Mouse (Mus musculus) ES-CJ7 (cell line): ENCODE measurements at regions not wholly inside any gene's neighbourhood (a gene's known extent, or its start where the extent isn't known, plus 50 kb on each side); places are given as distances from the start of the nearest gene placed in this dataset.

Experiments
- DNase-seq: peaks from one replicate; pipeline ENCODE4 v3.0.0; 2011; ENCODE audit warnings: low read depth, low spot score

DNA sequence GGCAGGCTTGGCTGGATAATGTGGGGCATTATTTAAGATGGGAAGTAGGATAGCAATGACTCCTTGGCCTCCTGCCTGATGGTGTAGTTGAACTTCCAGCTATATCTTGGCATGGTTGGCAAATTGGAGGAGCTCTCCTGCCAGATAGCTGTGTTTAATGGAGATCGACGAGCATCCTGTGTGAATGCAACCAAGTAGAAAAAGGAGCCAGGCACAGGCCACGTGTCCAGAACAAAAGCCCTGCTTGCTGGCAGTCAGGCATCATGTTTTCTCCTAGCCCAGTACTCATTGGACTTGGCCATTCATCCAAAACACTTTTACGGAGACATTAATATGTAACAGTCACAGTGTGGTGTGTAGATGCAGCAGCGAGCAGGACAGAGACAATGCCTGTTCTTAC, 211.8 kb upstream of the 9630041A04Rik start:
- no peak for DNase-seq

DNA sequence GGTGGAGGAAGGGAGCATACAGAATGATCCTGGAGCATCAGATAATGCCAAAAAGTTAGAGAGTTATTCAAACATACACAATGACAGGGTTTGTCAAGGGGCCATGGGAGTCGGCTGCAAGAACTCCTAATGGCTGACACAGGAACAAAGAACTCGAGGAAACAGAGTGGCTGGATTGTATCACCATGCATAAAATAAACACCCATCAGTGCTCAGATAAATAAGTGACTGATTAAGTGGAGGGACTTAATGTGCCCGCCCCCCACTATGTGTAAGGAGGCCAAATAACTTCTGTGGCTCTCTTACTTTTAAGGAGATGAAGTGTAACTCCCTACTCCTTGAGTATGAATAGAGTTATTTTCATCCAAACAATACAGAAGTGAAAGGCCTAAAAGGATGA, 220.1 kb upstream of the 9630041A04Rik start:
- DNase-seq, result no peak

DNA sequence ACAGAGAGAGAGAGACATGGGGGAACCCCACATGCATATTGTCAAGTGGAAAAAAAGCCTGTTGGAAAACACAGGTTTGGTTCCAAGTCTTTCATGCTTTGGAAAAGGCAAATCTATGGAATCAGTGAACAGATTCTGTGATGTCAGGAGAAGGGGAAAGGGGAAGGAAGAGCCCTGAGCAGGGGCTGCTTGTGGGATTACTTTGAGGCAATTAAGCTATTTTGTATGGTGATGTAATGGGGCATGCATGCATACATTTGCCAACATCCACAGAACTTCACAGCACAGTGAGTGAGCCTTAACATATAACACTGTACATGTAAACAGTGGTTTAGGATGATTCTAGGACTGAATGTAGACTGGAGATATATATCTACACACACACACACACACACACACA, 221.0 kb upstream of the 9630041A04Rik start:
- DNase-seq, result no peak

DNA sequence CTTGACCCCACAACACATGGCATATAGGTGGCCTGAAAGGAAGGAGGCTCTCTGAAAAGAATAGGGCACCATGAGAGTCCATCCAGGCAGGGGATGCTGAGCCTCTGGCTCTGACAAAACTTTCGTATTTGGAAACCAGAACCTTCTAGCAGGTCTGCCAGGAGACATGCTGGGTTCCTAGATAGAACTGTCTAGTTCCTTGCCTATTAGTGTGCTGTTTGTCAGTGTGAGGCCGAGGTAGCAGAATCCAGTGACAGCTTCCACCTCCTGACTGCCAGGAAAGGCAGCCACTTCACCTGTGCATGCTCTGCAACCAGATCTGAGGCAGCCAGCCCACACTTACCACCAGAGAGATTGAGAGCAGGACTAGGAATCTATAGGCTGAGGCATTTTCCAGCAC, 245.4 kb upstream of the 9630041A04Rik start:
- DNase-seq, result no peak

DNA sequence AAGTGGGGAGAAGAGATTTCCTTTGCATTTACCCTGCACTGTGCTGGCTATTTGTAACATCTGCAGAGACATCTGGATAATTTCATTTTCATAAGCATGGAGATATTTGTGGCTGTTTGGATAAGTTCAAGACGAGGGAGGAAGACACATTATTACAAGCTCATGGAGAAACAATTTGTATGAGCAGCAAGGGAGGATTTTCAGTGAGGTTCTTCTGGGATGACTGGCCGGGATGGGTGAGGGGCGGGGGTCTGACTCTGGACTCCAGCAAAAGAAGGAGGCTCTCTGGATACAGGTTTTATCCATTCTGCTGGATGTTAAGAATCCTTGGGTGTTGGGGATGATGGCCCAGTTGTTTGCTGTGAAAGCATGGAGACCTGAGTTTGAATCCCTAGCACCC, 246.5 kb upstream of the 9630041A04Rik start:
- DNase-seq, result no peak

DNA sequence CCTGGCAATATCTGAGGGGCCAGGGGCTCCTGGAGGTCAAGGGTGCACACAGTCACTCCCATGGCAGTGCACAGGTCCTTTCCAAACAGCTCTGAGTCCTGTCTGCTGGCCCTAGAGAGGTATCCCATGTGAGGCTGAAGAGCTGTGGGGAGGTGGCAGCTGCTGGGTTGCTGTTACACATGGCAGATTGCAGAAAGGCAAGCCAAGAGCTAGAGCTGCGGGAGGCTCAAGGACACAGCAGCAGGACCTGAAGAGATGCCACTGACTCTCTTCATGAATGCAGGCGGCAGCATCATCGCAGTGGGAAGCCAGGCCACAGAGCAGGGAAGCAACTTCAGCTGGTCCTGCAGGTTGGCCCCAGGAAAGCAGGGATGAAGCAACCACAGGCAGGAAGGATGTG, 247.7 kb upstream of the 9630041A04Rik start:
- DNase-seq, result no peak

DNA sequence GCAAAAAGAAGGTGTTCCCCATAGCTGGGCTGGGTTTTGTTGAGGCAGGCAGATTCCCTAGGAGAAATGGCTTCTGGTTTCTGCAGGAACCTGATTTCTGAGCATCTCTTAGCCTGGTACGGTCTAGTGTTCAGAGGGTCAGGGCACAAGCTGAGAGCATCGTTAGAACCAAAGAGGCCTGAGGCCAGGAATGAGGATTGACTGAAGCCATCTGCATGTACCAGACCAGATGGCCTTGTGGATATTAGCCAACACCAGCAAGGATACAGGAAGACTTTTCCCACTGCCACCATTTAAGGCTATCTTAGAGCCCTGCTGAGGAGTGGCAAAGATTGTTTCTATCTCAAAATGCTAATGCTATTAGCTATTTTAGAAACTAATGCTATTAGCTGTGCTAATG, 248.2 kb upstream of the 9630041A04Rik start:
- DNase-seq, result no peak

DNA sequence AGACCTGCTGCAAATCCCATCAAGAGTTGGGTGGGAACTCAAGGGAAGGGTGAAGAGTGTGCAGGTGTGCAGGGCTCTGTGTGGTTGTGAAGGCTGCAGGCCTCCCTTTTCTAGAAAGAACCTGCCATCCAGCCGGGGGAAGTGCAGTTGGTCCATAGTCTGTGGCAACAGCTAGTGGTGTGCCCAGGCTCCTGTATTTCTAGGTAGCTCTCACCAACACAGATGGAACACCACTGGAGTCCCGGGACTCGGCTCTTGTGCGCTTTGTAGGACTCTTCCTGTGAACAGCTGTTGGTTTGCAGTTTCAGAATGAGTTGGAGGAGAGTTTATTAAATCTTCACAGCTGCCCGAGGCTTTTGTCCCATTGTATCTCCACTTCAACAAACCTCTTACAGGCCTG, 248.7 kb upstream of the 9630041A04Rik start:
- DNase-seq, result no peak

DNA sequence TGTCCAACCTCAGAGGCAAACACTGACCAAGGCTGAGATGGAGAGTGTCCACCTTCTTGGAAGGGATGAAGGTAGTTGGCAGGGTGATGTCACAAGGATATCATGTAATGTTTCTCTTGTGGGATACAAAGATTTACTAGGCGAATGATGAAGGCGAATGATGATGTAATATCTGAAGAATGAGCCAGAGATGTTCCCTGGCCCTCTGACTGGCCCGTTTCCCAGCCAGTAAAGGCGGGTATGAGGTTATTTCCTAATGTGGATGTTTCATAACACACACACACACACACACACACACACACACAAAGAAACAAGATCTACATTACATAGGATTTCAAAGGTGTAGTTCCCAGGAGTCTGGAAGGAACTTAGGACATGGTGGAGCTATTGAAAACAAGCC, 249.1 kb upstream of the 9630041A04Rik start:
- no peak for DNase-seq

DNA sequence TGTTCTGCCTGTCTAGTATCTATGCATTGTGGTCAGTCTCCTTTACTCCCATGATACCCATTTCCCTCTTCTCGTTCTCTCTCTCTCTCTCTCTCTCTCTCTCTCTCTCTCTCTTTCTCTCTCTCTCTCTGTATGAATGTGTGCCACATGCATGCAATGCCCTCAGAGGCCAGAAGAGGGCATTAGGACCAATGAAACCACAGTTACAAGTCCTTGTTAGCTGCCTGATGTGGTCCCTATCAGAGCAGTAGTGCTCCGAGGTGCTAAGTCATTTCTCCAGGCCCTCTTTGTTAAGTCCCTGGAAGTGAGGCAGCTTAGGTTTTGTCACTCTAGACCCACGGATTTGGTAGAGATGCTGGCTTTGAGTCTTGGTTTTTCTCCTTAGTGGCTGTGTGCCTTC, 250.2 kb upstream of the 9630041A04Rik start:
- peak; percentile 71 for DNase-seq

DNA sequence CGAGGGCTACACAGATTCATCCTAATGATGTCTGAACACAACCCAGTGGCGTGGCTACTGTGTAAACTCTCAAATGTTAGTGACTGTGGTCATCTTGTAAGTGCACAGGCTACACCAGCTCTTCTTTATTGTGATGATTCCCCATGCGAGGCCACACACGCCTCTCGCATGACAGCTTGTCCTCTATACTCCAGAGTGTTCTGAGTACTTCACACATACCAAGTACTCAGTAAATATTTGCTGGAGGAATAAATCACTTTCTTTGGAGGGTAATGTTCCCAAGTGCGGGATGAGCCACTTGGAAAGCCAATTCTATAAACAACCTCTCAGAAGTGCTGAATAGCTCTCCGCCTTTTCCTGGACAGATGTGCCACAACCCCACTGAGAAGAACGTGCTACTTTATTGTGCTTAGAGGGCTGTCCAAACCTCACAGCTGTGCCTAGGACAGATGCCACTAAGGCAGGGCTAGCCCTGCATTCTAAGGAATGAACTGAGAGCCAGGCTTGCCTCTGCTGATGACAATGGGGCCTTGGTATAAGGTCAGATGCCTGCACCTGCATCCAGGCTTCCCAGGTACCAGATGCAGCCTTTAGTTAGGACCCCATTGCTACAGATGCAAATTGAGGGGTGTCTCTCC, 250.7 kb upstream of the 9630041A04Rik start:
- no peak for DNase-seq

DNA sequence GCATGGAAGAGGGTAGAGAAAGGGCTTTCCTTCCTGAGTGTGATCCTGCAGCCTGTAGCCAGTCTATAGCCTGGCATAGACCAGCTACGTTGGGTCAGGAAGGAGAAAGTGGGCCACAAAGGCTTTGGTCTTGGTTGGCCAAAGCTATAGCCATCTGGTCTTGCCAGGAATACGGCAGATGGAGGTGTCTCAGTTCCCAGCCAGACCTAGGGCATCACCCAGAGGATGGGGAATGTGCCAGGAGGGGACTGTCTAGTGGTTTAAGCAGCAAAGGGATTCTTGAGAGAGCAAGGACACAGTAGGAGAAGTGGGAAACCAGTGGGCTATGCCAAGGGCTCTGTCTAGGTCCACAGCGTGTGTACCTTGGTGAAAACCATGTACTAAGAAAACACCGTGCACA, 251.3 kb upstream of the 9630041A04Rik start:
- DNase-seq, result no peak

DNA sequence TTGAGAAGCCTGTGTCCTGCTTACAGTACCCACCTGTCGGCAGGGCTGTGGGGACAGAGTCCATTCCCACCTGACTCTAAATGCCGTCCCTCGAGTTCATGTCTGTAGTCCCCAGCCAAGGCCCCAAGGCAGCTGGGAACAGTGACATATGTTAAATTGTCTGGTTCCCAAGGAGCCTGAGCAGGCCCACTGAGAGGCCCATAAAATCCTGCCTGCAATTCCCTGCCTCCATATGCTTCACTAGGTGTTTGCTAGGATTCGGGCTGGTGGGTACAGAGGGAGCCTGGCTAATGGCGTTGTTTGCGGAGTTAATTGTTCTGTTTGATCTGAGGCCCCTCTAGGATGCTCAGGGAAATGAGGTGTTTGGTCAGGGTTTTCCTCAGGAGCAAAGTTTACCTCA, 258.8 kb upstream of the 9630041A04Rik start:
- DNase-seq, result no peak

DNA sequence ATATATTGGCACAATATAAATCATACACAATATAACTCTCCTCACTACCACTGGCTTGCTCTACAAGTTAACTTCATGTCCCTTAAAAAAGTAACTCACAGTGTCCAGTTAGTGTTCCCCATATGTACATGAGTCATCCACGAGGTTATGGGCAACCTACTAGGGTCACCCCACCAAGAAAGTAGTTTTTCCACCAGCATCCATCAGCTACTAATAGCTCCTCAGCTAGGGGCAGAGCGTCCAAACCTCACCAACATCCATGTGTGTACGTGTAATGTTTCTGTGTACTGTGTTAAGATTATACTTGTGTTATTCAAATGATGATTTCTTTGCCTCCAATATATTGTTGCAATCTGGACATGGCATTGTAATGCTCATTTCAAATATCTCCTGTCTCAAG, 264.7 kb upstream of the 9630041A04Rik start:
- DNase-seq, result no peak

DNA sequence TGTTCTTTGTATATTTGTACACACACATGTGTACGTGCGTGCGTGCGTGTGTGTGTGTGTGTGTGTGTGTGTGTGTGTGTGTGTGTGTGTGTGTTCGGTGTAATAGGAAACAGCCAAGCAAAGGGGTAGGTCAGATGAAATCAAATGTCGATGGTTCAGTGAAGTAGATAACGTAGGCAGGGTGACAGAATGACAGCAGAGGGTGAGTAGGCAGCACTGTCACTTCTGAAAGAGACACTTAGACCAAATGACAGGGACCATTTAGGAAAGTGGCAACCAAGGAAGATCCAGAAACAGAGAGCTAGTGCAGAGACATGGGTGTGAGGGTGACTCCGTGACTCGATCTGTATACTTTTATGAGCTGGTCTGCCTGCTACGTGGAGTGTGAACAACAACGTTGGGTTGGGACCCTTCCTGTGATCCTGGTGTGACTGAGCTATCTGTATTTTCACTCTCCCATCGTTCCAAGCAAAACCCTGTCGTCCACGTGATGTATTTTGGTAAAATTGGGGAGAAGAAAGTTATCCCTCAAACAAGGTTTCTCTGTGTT, 266.5 kb upstream of the 9630041A04Rik start:
- DNase-seq, result no peak

DNA sequence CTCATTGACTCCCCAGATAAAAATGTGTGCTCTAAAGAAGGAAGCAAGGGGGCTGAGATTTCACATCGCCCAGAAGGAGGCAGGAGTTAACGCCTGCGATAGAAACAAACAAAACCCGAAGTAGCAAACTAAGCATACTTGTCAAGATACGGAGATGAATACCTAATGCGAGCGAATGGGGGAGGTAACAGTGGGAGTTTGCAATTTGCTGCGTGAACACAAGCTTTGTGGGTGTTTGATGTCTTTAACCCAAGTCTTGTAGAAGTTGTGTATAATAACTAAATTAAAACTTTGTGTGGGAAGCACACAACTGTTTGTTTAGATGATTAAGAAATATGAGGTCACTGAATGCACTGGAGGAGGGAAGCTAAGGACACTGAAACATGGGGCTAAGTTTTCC, 269.0 kb upstream of the 9630041A04Rik start:
- DNase-seq, result no peak

DNA sequence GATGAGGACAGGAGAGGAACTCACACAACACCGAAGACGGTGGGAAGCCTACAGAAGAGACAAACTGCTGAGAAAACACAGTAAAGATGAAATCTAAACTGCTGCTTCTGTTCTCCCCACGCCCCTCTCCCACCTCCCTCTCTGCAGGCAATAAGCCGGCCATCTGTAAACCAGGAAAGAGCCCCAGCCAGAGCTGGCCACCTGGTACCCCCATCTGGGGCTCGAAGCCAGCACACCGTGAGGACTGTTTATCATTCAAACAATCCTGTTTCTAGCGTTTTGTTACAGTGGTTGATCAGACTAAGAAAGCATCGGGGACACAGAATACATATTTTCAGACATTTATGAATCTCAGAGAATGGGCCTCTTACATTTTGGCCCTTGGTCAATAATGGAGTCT, 270.0 kb upstream of the 9630041A04Rik start:
- no peak for DNase-seq

DNA sequence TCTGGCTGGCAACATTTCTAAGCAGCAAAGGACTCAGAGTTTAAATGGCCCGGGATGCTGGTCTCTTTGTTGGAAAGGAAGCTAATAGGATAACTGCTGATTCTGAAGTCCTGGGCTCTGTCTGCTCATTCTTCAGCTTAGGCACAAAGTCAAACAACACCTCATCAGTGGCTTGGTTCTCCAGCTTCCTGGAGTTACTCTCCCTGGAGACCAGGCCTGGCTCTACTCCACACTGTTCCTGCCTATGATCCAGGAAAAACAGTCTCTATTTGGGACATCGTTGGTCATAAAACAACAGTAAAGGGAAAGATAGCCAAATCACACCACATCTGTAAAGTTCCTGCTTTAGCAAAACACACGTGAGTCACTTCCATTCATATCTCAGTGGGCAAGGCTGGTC, 271.3 kb upstream of the 9630041A04Rik start:
- no peak for DNase-seq

DNA sequence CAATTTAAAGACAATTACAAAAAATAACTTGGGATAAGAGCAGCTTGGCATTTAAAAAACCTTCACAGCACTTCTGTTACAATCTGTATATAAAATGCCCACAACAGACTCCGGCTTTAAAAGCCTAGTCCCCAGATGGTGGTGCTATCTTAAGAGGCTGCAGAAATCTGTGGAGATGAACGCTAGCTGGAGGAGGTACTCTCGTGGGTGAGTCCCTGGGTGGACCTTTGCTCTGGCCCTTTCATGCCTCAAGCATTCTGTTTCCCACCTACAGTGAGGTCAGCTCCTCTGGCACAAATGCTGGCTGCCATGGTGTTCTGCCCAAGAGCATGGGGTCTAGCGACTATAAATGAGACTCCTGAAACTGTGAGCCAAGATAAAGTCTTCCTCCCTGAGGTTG, 280.6 kb upstream of the 9630041A04Rik start:
- no peak for DNase-seq

DNA sequence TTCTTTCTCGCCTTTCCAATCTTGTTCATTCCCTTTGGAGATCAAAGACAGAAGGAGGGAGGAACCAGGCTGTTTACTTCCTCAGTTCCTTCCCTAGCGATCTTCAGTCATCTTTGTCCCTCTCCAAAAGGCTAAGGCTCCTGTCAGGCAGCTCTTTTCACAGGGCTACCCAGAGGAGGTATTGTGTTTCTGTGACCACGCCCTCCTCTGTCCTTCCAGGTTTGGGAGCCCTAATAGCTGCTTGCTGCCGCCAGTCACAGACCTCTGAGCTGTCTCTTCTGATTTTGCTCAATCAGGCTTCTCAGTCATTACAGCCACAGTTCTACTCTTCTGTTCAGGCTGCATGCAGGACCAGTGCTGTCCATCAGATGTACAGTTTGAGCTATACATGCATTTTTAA, 290.9 kb upstream of the 9630041A04Rik start:
- peak; percentile 3 for DNase-seq

DNA sequence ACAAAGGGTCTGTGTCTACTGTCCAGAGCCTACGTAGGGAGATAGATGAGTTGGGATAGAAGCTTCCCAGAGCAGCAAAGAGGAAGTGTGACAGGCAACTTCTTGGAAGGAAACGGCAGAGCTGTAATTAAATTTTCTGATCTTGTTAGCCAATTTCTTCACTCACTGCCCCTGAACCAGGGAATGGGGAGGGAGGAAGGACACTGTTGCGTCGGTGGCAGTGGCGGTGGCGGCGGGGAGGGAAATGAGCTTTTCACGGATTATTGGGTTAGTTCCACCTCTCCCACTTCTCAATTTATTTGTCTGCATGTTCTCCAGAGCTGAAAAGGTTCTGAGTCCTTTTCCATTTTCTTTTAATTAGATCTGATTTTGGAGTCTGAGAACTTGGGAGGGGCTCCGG, 298.4 kb upstream of the 9630041A04Rik start:
- no peak for DNase-seq

DNA sequence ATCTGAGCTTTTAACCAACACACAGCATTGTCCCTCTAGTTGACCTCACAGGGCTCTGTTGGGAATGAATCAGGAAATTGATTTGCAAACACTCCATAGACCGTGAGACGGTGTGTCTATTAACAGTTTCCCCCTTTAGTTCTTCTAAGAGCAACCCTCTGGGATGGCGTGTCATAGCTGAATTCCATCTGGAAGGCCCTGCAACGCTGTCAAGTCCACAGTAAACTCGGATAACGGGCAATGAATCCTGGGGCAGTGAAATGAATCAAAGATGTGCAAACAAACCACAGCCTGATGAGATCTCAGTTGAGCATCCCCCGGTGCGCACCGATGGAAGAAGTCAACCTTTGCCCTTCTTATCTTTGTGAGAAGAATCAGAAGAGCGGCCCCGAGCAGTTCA, 302.3 kb upstream of the 9630041A04Rik start:
- no peak for DNase-seq

DNA sequence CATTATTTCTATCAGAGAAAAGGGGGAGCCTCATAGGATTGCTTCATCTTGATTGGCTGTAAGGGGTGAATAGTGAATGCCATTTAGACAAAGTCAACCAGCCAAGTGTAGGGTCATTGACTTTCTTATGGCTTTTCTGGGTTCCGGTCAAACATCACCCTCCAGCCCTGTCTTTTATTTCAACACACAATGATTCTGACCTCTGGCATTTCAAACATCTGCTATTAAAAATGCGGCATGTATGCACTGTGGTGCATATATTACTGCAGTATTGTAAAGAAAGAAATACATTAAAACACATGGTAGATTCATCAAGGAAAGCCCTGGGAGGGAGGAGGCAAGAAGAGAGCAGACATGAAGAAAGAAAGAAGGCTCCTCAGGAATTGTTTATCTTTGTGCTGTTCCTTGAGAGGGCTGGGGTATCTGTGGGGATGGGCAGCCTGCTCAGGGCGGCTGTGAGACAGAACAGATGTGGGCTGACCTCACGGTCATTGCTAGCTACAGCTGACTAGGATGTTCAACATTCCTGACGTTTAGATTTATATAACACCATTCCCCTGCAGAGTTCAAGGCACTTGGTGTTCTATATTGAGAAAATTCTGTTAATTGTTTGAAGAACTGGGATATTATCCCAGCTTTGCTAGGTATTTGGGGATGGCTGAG, 303.5 kb upstream of the Ppp2r3a start:
- DNase-seq, result no peak

DNA sequence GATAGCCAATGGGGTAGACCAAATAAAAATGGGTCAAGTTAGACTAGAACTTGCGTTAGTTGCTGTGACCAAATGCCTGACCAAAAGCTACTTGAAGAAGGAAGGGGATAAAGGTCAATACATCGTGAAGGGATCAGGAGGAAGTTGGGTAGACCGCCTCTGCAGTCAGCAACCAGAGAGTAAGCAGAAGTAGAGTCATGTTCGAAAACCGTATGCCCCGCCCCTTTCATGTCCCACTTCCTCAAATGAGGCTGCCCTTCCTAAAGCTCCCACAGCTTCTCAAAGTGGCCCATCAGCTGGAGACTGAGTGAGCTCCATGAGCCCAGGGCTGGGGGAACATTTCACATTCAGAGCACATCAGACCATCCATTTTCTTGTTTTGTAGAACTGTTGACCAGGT, 301.2 kb upstream of the Ppp2r3a start:
- DNase-seq, result no peak
